Mouse (Mus musculus): ENCODE measurements around the gene Tent5b. TPM values are rescaled to one million over a fixed set of nuclear protein-coding genes. Genes with fewer than 3 reads are reported as not detected.
A peak's percentile ranks its signal among the peaks of the same experiment; 100 is the strongest.

Tent5b gene
- total RNA-seq, 1 experiment = 7.5 TPM

GRCm38 (mm10) chr4:133445727-133446126, 34.2 kb upstream of the Tent5b start:
- Histone ChIP-seq H3K36me3 (ENCODE audit: control insufficient read depth, insufficient read depth, low read length, poor library complexity, severe bottlenecking) (no peaks in the 10 kb centered on the region), H3K9ac (ENCODE audit: insufficient read depth, low read depth, low read length, poor library complexity, severe bottlenecking) (no peak overlapping the region), H3K27ac (ENCODE audit: insufficient read depth, low read depth, low read length, poor library complexity, severe bottlenecking) (no peak overlapping the region), H3K4me3 (ENCODE audit: insufficient read depth in 1 of 2, low read depth in 1 of 2, low read length in 2 of 2, poor library complexity in 1 of 2, severe bottlenecking in 1 of 2) (no peak overlapping the region), H3K9me3 (ENCODE audit: control insufficient read depth, insufficient read depth, low read depth, low read length) (no peaks in the 10 kb centered on the region), H3K4me1 (ENCODE audit: control insufficient read depth in 2 of 2, insufficient read depth in 2 of 2, low read length in 2 of 2, poor library complexity in 1 of 2) (peaks cover 9 to 32% of the 10 kb centered on the region in 2 experiments)
- no peak for DNase-seq (ENCODE audit: low read depth, low spot score)
- TF ChIP-seq ZC3H11A (IDR thresholded peaks at IDR 0.05; ENCODE audit: borderline replicate concordance, low read depth, low read length) = no peak
- TF ChIP-seq MAFK (IDR thresholded peaks at IDR 0.05; ENCODE audit: insufficient read depth, low read depth, low read length) = no peak
- no peak for TF ChIP-seq CHD2 (IDR thresholded peaks at IDR 0.05; ENCODE audit: low read depth, low read length)
- no peak for TF ChIP-seq ZNF384 (IDR thresholded peaks at IDR 0.05; ENCODE audit: low read depth, low read length)
- no peak for TF ChIP-seq HCFC1 (IDR thresholded peaks at IDR 0.05; ENCODE audit: borderline replicate concordance, insufficient read depth, low read length)
- in situ Hi-C loops (cut with MboI; ENCODE audit: low sequenced_read_pairs in 2 of 2, unreplicated experiment in 2 of 2) = no loop called here

DNA sequence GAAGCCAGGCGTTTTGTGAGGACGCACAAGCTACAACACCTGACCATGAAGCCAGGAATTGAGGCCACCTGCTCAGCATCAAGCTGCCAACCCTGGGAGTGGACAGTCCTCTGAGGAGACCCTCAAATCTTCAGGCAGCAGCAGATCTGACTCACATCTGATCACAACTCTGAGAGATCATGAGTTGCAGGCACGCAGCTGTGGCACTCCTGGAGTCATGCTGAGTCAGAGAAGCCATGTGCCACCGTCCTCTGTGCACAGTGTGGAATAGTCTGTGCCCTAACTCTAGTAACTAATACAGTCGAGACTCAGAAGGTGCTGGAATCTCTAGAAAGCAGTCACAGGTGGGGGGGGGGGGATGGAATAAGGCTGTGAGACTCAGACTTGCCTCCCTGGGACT, 32.6 kb upstream of the Tent5b start:
- H3K9ac ChIP-seq (ENCODE audit: insufficient read depth, low read depth, low read length, poor library complexity, severe bottlenecking) = no peak overlapping the region
- H3K4me1 ChIP-seq (ENCODE audit: control insufficient read depth in 2 of 2, insufficient read depth in 2 of 2, low read length in 2 of 2, poor library complexity in 1 of 2) = peaks cover 7 to 27% of the 10 kb centered on the region in 2 experiments
- H3K4me3 ChIP-seq (ENCODE audit: insufficient read depth in 1 of 2, low read depth in 1 of 2, low read length in 2 of 2, poor library complexity in 1 of 2, severe bottlenecking in 1 of 2) = no peak overlapping the region
- H3K36me3 ChIP-seq (ENCODE audit: control insufficient read depth, insufficient read depth, low read length, poor library complexity, severe bottlenecking) = no peaks in the 10 kb centered on the region
- in situ Hi-C loops (cut with MboI; ENCODE audit: low sequenced_read_pairs in 2 of 2, unreplicated experiment in 2 of 2) = no loop called here
- TF ChIP-seq MAFK (IDR thresholded peaks at IDR 0.05; ENCODE audit: insufficient read depth, low read depth, low read length) (no peak), HCFC1 (IDR thresholded peaks at IDR 0.05; ENCODE audit: borderline replicate concordance, insufficient read depth, low read length) (no peak), ZNF384 (IDR thresholded peaks at IDR 0.05; ENCODE audit: low read depth, low read length) (no peak), ZC3H11A (IDR thresholded peaks at IDR 0.05; ENCODE audit: borderline replicate concordance, low read depth, low read length) (no peak)
- H3K27ac ChIP-seq (ENCODE audit: insufficient read depth, low read depth, low read length, poor library complexity, severe bottlenecking) = no peak overlapping the region
- H3K9me3 ChIP-seq (ENCODE audit: control insufficient read depth, insufficient read depth, low read depth, low read length) = no peaks in the 10 kb centered on the region
- DNase-seq (ENCODE audit: low read depth, low spot score) = no peak

GRCm38 (mm10) chr4:133447967-133448366, 32.0 kb upstream of the Tent5b start:
- Histone ChIP-seq H3K4me3 (ENCODE audit: insufficient read depth in 1 of 2, low read depth in 1 of 2, low read length in 2 of 2, poor library complexity in 1 of 2, severe bottlenecking in 1 of 2) (no peak overlapping the region), H3K36me3 (ENCODE audit: control insufficient read depth, insufficient read depth, low read length, poor library complexity, severe bottlenecking) (no peaks in the 10 kb centered on the region), H3K27ac (ENCODE audit: insufficient read depth, low read depth, low read length, poor library complexity, severe bottlenecking) (no peak overlapping the region), H3K4me1 (ENCODE audit: control insufficient read depth in 2 of 2, insufficient read depth in 2 of 2, low read length in 2 of 2, poor library complexity in 1 of 2) (peaks cover 5 to 25% of the 10 kb centered on the region in 2 experiments), H3K9ac (ENCODE audit: insufficient read depth, low read depth, low read length, poor library complexity, severe bottlenecking) (peak overlapping the region; percentile 21; the same call in 1 of the 2 replicates), H3K9me3 (ENCODE audit: control insufficient read depth, insufficient read depth, low read depth, low read length) (no peaks in the 10 kb centered on the region)
- DNase-seq (ENCODE audit: low read depth, low spot score) = no peak
- in situ Hi-C loops (cut with MboI; ENCODE audit: low sequenced_read_pairs in 2 of 2, unreplicated experiment in 2 of 2) = no loop called here
- TF ChIP-seq ZC3H11A (IDR thresholded peaks at IDR 0.05; ENCODE audit: borderline replicate concordance, low read depth, low read length) = no peak
- no peak for TF ChIP-seq CHD2 (IDR thresholded peaks at IDR 0.05; ENCODE audit: low read depth, low read length)
- TF ChIP-seq MAFK (IDR thresholded peaks at IDR 0.05; ENCODE audit: insufficient read depth, low read depth, low read length) = no peak
- TF ChIP-seq HCFC1 (IDR thresholded peaks at IDR 0.05; ENCODE audit: borderline replicate concordance, insufficient read depth, low read length) = no peak
- TF ChIP-seq ZNF384 (IDR thresholded peaks at IDR 0.05; ENCODE audit: low read depth, low read length) = no peak

- DNase-seq (ENCODE audit: low read depth, low spot score) = no peak
- in situ Hi-C loops (cut with MboI; ENCODE audit: low sequenced_read_pairs in 2 of 2, unreplicated experiment in 2 of 2) = no loop called here
Measured at GRCm38 (mm10) chr4:133448708-133449388, 31.1 kb upstream of the Tent5b start.

More at GRCm38 (mm10) chr4:133448708-133449388, 31.1 kb upstream of the Tent5b start:
- Histone ChIP-seq H3K4me3 (ENCODE audit: insufficient read depth in 1 of 2, low read depth in 1 of 2, low read length in 2 of 2, poor library complexity in 1 of 2, severe bottlenecking in 1 of 2) (no peak overlapping the region), H3K9ac (ENCODE audit: insufficient read depth, low read depth, low read length, poor library complexity, severe bottlenecking) (no peak overlapping the region), H3K36me3 (ENCODE audit: control insufficient read depth, insufficient read depth, low read length, poor library complexity, severe bottlenecking) (no peaks in the 10 kb centered on the region), H3K4me1 (ENCODE audit: control insufficient read depth in 2 of 2, insufficient read depth in 2 of 2, low read length in 2 of 2, poor library complexity in 1 of 2) (peaks cover 5 to 20% of the 10 kb centered on the region in 2 experiments), H3K9me3 (ENCODE audit: control insufficient read depth, insufficient read depth, low read depth, low read length) (no peaks in the 10 kb centered on the region), H3K27ac (ENCODE audit: insufficient read depth, low read depth, low read length, poor library complexity, severe bottlenecking) (no peak overlapping the region)
- TF ChIP-seq HCFC1 (IDR thresholded peaks at IDR 0.05; ENCODE audit: borderline replicate concordance, insufficient read depth, low read length) = no peak
- TF ChIP-seq MAFK (IDR thresholded peaks at IDR 0.05; ENCODE audit: insufficient read depth, low read depth, low read length) = no peak
- no peak for TF ChIP-seq ZC3H11A (IDR thresholded peaks at IDR 0.05; ENCODE audit: borderline replicate concordance, low read depth, low read length)
- no peak for TF ChIP-seq CHD2 (IDR thresholded peaks at IDR 0.05; ENCODE audit: low read depth, low read length)

Data from ES-E14 (cell line).